Mouse (Mus musculus): Measurements from ENCODE around the gene Asic5. TPM values are rescaled to one million over a fixed set of nuclear protein-coding genes. Genes with fewer than 3 reads are reported as not detected.

The Asic5 gene
- total RNA-seq, 2 experiments from 2014 or later = not detected

DNA sequence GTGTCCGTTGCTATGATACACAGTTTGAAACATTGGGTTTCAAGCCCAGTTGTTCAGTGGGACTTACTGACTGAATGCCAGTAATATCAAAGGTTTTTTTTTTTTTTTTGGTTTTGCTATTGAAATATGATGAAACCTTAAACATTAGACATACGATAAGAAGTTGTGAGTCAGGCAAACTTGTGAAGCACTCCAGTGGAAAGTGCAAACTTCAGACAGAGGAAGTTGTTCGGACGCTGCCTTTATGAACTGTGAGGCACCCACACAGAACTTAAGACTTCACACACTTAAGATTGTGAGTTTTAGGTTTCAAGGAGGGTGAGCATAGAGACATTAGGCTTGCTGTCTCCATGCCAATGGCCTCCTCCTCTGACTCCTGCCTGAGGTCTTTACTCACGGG is 514 bp upstream of the Asic5 start:
- intact Hi-C loops (cut with DNase I) = no loop called here
- no peak for DNase-seq
- Histone ChIP-seq H3K27ac (no peak overlapping the region), H3K4me3 (no peak overlapping the region)
- TF ChIP-seq CTCF (IDR thresholded peaks at IDR 0.05) = no peak

DNA sequence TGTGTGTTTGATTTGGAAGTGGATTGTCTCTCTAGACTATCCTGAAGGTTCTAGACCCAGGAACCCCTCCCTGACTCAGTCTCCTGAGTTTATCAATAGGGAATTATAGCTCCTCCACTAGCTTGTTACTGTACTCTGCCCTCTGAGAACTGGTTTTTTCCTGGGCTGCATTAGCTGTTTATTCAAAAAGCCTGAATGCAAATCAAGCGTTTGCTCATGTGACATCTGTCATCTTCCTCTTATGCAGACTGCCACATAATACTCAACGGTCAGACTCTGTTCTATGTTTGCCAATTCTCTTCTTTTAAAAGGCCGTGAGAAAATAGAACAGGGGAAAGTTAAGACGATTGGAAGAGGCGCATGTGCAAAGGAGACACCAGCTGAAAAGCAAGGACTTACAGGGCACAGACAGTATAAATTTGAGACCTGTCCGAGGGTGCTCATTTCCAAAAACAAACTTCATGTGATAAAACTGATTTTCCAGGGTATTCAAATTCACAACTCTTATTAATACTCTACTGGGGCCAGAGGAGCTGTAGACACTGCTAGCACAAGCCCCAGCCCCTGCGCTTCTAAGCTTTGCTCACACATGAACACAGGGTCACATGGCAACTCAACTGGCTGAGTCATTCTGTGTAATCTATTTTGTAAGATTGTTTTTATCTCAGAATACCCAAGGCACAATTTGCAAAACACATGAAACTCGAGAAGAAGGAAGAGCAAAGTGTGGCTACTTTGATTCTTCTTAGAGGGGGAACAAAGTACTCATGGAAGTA is 1.2 kb downstream of the Asic5 start:
- intact Hi-C loops (cut with DNase I) = no loop called here
- Histone ChIP-seq H3K27ac (peak overlapping the region; percentile 7; the same call in 1 of the 2 replicates), H3K4me3 (no peak overlapping the region)
- TF ChIP-seq CTCF (IDR thresholded peaks at IDR 0.05) = no peak
- peak; percentile 22 for DNase-seq

DNA sequence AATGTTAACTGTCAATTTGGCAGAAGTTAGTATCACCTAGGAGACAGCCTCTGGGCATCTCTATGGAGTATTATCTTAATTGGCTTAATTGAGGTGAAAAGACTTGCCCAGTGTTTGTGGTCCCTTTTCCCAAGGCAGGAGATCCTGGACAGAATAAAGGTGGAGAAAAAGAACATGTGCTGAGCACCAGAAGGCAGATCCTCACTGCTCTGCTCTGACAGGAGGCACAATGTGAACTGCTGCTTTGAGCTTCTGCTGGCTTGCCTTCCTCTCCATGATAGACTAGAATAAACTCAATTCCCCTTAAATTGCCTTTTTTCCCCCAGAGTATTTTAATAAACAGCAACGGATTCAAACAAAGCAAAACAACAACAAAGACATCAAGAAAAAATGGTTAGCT is 3.0 kb downstream of the Asic5 start:
- no peak overlapping the region for H3K27ac ChIP-seq
- DNase-seq = no peak
- intact Hi-C loops (cut with DNase I) = no loop called here
- H3K4me3 ChIP-seq = no peak overlapping the region
- no peak for TF ChIP-seq CTCF (IDR thresholded peaks at IDR 0.05)

DNA sequence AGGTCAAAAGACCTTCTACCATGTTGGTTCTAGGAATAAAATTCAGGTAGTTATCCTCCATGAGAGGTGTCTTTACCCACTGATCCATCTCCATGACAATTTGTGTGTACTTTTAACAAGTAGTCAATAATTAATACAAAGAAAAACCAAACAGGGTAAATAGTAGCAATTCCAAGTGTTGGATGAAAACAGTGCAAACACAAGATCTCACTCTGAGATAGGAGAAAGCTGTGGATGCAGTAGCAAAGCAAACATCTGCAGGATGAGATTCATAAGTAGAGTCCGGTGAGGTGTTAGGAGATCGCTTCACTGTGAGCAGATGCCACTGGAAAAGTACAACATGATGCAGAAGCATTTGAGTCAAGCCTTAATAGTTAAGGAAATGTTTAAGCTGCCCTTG is 4.0 kb downstream of the Asic5 start:
- DNase-seq = no peak
- Histone ChIP-seq H3K27ac (no peak overlapping the region), H3K4me3 (no peak overlapping the region)
- TF ChIP-seq CTCF (IDR thresholded peaks at IDR 0.05) = no peak
- intact Hi-C loops (cut with DNase I) = no loop called here

DNA sequence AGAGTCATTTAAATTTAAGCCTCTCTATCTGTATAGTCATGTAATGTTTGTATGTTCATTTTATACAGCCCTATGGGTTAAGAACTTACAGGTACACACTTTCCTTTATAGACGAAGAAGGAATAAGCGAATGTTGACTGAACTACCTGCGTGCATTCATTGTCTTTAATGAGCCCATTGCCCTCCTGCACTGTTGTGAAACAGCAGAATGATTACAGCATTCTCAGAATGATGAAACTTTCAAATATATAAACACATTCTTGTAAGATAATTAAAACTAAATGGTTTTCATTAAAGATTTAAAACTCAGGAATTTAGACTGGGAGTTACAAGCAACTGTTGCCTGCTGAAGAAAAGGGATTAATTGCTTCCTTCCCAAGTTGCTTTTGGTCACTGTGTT is 5.5 kb downstream of the Asic5 start:
- no peak for TF ChIP-seq CTCF (IDR thresholded peaks at IDR 0.05)
- intact Hi-C loops (cut with DNase I) = no loop called here
- no peak overlapping the region for H3K27ac ChIP-seq
- DNase-seq = no peak
- no peak overlapping the region for H3K4me3 ChIP-seq

DNA sequence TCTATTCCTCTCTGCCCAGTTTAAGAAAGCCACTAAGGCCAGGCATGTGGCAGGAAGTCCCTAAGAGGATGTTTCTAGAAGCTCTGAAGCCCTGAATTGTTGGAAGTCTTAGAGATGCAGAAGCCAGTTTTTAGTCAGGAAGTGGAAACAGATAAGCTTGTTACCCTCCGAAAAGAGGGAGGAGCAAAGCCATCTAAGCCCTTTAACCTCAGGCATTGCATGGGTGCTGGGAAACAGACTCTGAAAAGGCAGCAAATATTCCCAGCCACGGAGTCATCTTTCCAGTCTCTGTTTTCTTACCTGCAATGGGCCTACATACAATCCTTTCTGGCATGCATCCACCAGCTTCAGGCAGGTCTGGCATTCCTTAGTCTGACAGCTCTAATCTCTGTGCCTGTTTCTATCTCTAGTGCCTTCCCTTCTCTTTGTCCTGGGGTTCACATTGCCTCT is 7.6 kb downstream of the Asic5 start:
- intact Hi-C loops (cut with DNase I) = no loop called here
- no peak for DNase-seq
- H3K4me3 ChIP-seq = no peak overlapping the region
- H3K27ac ChIP-seq = no peak overlapping the region
- no peak for TF ChIP-seq CTCF (IDR thresholded peaks at IDR 0.05)

DNA sequence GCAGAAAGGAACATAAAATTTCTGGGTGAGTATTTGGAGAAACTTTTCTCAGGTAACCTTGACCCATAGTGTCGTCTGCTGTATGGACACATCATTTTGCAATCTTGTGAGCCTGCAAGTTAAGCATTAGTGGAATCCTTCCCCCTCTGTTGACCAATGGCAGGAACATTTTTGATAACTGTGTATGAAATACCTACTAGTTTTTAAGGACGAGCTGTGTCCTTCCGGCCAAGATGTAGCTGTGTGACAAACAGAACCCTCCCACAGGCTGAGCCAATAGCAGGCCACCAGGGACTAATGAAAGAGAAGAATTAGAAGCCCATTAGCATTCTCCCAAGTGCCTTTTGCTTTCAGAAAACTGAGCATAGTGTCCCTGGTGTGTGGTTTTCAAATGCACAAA is 8.4 kb downstream of the Asic5 start:
- no peak for DNase-seq
- no peak overlapping the region for H3K27ac ChIP-seq
- TF ChIP-seq CTCF (IDR thresholded peaks at IDR 0.05) = no peak
- intact Hi-C loops (cut with DNase I) = no loop called here
- no peak overlapping the region for H3K4me3 ChIP-seq

DNA sequence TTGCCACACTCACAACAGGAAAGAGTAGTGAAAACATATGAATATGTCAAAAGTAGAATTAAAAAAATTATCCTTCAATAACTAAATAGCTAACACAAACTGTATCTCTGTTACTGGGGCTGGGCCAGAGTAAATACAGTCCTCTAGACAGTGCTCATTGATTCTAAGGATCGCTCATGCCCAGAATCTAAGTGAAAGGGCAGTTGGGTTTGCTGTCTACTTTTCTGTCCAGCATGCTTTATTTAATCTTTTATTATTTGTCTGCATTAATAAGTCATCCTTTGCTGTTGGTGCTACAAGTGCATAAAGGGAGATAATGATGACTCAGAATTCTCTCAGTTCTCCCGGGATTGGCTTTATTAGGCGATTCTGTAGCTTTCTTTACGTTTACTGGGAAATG is 13.3 kb downstream of the Asic5 start:
- TF ChIP-seq CTCF (IDR thresholded peaks at IDR 0.05) = no peak
- Histone ChIP-seq H3K27ac (no peak overlapping the region), H3K4me3 (no peak overlapping the region)
- intact Hi-C loops (cut with DNase I) = loop anchor here (2.0 kb wide), 1 partner anchor 33 kb away; no protein-coding TSS in a partner anchor
- no peak for DNase-seq

DNA sequence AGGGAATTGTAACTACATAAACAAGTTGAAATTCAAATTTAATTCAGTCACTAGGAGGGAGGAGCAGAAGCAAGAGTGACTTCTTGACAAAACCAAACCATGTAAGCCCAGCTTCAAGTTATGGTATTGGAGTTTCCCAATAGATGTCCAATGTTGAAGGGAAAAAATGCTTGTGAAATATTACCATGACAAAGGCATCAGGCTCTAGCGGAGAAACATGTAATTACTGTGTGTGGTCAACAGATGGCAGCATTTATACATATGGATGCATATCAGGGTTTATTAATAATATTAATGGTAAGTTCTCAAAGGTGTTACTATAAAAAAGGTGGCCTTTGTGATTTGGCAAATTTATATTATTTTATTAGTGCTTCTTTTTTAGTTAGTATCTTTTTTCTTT is 13.9 kb downstream of the Asic5 start:
- no peak for DNase-seq
- no peak overlapping the region for H3K4me3 ChIP-seq
- no peak overlapping the region for H3K27ac ChIP-seq
- TF ChIP-seq CTCF (IDR thresholded peaks at IDR 0.05) = peak; percentile 74
- intact Hi-C loops (cut with DNase I) = loop anchor here (2.0 kb wide), 1 partner anchor 33 kb away; no protein-coding TSS in a partner anchor

DNA sequence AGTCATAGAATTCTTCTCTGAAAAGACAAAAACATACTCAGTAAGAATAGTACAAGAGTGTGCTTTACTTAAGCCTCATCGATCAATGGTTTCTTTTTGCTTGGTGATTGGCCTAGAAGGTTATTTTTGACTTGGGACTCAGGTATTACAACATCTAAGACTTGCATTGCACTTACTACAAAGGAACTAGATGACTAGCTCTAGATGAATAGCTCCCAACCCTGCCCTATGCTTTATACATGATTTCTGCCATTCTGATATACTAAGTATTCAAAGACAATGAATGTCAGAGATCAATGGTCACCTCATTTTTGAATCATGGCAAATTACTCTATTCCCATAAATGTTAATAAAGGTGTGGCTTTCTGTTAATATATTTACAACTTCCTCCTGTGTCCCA is 24.9 kb downstream of the Asic5 start:
- DNase-seq = no peak
- intact Hi-C loops (cut with DNase I) = no loop called here
- H3K4me3 ChIP-seq = no peak overlapping the region
- no peak for TF ChIP-seq CTCF (IDR thresholded peaks at IDR 0.05)
- H3K27ac ChIP-seq = no peak overlapping the region

DNA sequence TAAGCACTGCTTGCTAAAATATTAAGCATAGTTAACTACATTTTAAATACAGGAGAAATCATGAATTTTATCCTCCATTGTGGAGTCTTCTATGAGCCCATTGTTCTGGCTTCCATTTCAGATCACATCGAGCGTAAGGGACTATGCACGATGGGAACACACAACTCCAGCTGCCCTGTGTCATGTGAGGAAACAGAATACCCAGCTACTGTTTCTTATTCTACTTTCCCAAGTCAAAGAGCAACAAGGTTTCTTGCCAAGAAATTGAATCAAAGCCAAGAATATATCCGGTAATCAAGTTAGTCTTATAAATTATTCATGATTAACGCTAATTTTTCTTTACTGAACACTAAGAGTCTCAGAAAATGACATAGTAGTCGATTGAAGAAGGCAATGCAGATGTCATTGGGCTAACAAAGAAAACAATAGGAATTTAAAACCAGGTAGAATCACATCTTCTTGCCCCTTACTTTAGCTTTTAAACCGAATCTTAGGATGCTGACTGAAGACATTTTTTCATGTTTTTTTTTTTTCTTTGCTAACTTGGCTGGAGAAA is 32.1 kb downstream of the Asic5 start:
- no peak for TF ChIP-seq CTCF (IDR thresholded peaks at IDR 0.05)
- H3K27ac ChIP-seq = no peak overlapping the region
- DNase-seq = no peak
- intact Hi-C loops (cut with DNase I) = no loop called here
- H3K4me3 ChIP-seq = no peak overlapping the region

DNA sequence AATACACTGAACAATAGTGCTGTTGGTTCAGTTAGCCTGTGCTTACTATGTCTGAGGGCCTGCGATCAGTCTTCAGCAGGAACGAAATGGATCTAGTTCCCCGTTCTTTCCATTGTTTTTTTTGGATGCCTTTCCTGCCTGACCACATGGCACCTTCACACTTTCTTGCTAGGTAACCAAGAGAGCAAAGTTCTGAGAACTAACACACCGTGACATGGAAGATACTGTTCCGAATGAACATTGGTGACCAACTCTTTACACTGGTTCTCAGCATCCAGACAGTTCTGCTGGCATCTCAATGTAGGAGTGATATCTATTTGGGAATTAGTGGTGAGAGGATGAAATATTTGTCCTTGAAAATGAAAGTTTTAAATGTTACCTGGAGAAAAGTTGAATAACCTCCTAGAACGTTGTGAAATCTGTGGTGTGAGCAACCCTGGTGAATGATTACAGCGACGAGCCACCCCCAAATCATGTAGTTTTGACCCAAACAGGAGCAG is 40.4 kb downstream of the Asic5 start:
- TF ChIP-seq CTCF (IDR thresholded peaks at IDR 0.05) = no peak

DNA sequence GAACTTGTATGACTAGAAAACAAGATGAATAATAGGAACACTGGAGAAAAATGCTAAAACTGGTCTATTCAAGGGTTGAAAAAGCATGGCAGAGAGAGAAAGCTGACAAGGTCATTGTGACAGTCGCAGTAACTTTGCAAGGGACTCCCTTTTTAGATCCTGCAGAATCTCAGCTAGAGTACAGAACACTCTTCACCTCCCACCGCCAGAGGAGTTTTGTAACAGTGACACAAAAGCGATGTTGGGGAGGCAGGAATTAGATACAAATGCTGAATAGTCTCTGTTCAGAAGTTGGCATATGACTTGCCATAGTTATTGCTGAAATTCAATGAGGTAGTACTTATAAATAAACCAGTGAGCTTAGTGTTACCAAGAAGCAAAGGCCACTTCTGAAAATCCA is 41.0 kb downstream of the Asic5 start:
- intact Hi-C loops (cut with DNase I) = no loop called here
- no peak for DNase-seq
- no peak overlapping the region for H3K4me3 ChIP-seq

More for the DNA sequence above, 40.4 kb downstream of the Asic5 start:
- no peak for DNase-seq
- no peak overlapping the region for H3K4me3 ChIP-seq
- intact Hi-C loops (cut with DNase I) = no loop called here
- no peak overlapping the region for H3K27ac ChIP-seq

More for the DNA sequence above, 41.0 kb downstream of the Asic5 start:
- H3K27ac ChIP-seq = no peak overlapping the region
- no peak for TF ChIP-seq CTCF (IDR thresholded peaks at IDR 0.05)
